Mouse (Mus musculus) heart, adult 8-10 months (tissue): ENCODE measurements around the gene Arfgap3. TPM values are rescaled to one million over a fixed set of nuclear protein-coding genes. Genes with fewer than 3 reads are reported as not detected.
"Not testable (repeated sequence)": the region's sequence is repeated elsewhere in the genome, so short reads cannot be mapped to it uniquely, and the experiment has no call there.

Source experiments
- DNase-seq: peaks from one replicate; pipeline ENCODE4 v3.0.0; 2022; ENCODE audit warnings: low spot score
- total RNA-seq, 4 experiments: library from RNA; stranded (reverse); gene quantifications; 2 replicates each; pipeline ENCODE4 v1.2.4; 2022

Gene Arfgap3
- total RNA-seq, 4 experiments from 2014 or later = 10.2 to 11.8 (median 11.1) TPM

GRCm38 (mm10) chr15:83345898-83346529 lies 4.0 kb downstream of the Arfgap3 start:
- no peak for DNase-seq

GRCm38 (mm10) chr15:83344956-83345355 lies 5.1 kb downstream of the Arfgap3 start:
- DNase-seq = peak; percentile 56

- DNase-seq = peak; percentile 32
Measured at GRCm38 (mm10) chr15:83344157-83344556, 5.9 kb downstream of the Arfgap3 start.

GRCm38 (mm10) chr15:83338908-83339307 lies 11.1 kb downstream of the Arfgap3 start:
- DNase-seq = no peak

- DNase-seq = no peak
Measured at GRCm38 (mm10) chr15:83337903-83338870, 11.9 kb downstream of the Arfgap3 start.

GRCm38 (mm10) chr15:83332373-83332772 lies 17.7 kb downstream of the Arfgap3 start:
- DNase-seq = no peak

- DNase-seq = no peak
Measured at GRCm38 (mm10) chr15:83328952-83329351, 21.1 kb downstream of the Arfgap3 start.

- DNase-seq = no peak
Measured at GRCm38 (mm10) chr15:83323071-83323470, 27.0 kb downstream of the Arfgap3 start.

- DNase-seq = no peak
Measured at GRCm38 (mm10) chr15:83314914-83315313, 35.1 kb downstream of the Arfgap3 start.

GRCm38 (mm10) chr15:83309878-83310277 lies 40.2 kb downstream of the Arfgap3 start:
- no peak for DNase-seq

- not testable (repeated sequence) for DNase-seq
Measured at GRCm38 (mm10) chr15:83308708-83309107, 41.3 kb downstream of the Arfgap3 start.

- DNase-seq = no peak
Measured at GRCm38 (mm10) chr15:83306181-83306580, 43.9 kb downstream of the Arfgap3 start.

GRCm38 (mm10) chr15:83305192-83305921 lies 44.7 kb downstream of the Arfgap3 start:
- peak; percentile 48 for DNase-seq

- no peak for DNase-seq
Measured at GRCm38 (mm10) chr15:83304804-83305191, 45.2 kb downstream of the Arfgap3 start.

GRCm38 (mm10) chr15:83303656-83304484 lies 46.2 kb downstream of the Arfgap3 start:
- DNase-seq = peak; percentile 58

GRCm38 (mm10) chr15:83299916-83300582 lies 50.0 kb downstream of the Arfgap3 start:
- DNase-seq = no peak

GRCm38 (mm10) chr15:83299450-83299849 lies 50.6 kb downstream of the Arfgap3 start:
- no peak for DNase-seq

GRCm38 (mm10) chr15:83298810-83299209 lies 51.2 kb downstream of the Arfgap3 start:
- no peak for DNase-seq

GRCm38 (mm10) chr15:83298313-83298712 lies 51.7 kb downstream of the Arfgap3 start:
- no peak for DNase-seq

GRCm38 (mm10) chr15:83296771-83297311 lies 53.2 kb downstream of the Arfgap3 start:
- no peak for DNase-seq
